Mouse (Mus musculus) midbrain, embryonic 15.5 days (tissue): ENCODE measurements at regions not wholly inside any gene's neighbourhood (a gene's known extent, or its start where the extent isn't known, plus 50 kb on each side); places are given as distances from the start of the nearest gene placed in this dataset.
A peak's percentile ranks its signal among the peaks of the same experiment; 100 is the strongest.
"Not testable (repeated sequence)": the region's sequence is repeated elsewhere in the genome, so short reads cannot be mapped to it uniquely, and the experiment has no call there.

Experiments used
- ATAC-seq: fragments of 200-750 bp; cut with Nextera tagmentation; replicated peaks from 2 replicates; pipeline ENCODE4 v1.8.0; 2017; ENCODE audit warnings: moderate TSS enrichment
- H3K27ac ChIP-seq: fragments of 300-500 bp; sonication (generic); 2 replicates; pipeline ENCODE4 v1.5.1; 2015; ENCODE audit warnings: mild to moderate bottlenecking, inconsistent platforms
- H3K27me3 ChIP-seq: fragments of 300-500 bp; sonication (generic); replicated peaks from 2 replicates; pipeline ENCODE4 v1.6.1; 2015; ENCODE audit warnings: inconsistent platforms
- H3K36me3 ChIP-seq: fragments of 300-500 bp; sonication (generic); replicated peaks from 2 replicates; pipeline ENCODE4 v1.6.1; 2015; ENCODE audit warnings: inconsistent platforms
- H3K4me1 ChIP-seq: fragments of 300-500 bp; sonication (generic); 2 replicates; pipeline ENCODE4 v1.6.1; 2015; ENCODE audit warnings: inconsistent platforms
- H3K4me2 ChIP-seq: fragments of 300-500 bp; sonication (generic); 2 replicates; pipeline ENCODE4 v1.6.1; 2015; ENCODE audit warnings: inconsistent platforms, mild to moderate bottlenecking, moderate library complexity
- H3K4me3 ChIP-seq: fragments of 300-500 bp; sonication (generic); 2 replicates; pipeline ENCODE4 v1.5.1; 2015; ENCODE audit warnings: mild to moderate bottlenecking, inconsistent platforms
- H3K9ac ChIP-seq: fragments of 300-500 bp; sonication (generic); 2 replicates; pipeline ENCODE4 v1.6.1; 2015; ENCODE audit warnings: mild to moderate bottlenecking, inconsistent platforms
- H3K9me3 ChIP-seq: fragments of 300-500 bp; sonication (generic); 2 replicates; pipeline ENCODE4 v1.6.1; 2016; ENCODE audit warnings: inconsistent platforms
- WGBS: fragments of 180-500 bp; shearing (Covaris S2); methylation state at CpG from one replicate; pipeline ENCODE4 v1.1.7; 2015; ENCODE audit warnings: mixed read lengths; 5-methylcytosine and 5-hydroxymethylcytosine counted together

DNA sequence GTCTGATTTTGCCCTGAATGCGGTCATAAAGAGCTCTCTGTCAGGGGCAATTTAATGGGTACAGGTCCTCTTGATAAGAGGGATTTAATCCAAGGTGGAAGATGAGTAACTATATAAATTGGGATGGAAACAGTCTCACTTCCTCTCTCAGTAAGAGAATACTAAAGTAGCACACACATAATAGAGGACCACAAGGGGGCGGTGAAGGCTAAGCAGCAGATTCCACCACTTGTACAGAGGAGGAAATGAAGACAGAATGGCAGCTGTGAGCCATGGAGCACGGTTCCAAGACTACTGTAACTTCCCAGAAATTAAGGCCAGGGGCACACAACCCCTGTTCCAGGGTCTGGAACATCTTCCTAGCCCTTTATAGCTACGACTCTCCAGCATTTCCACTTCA lies 262.6 kb upstream of the Ywhaq start:
- not testable (repeated sequence) for H3K27me3 ChIP-seq, H3K36me3 ChIP-seq, H3K4me1 ChIP-seq, ATAC-seq, H3K9ac ChIP-seq, H3K4me2 ChIP-seq, H3K9me3 ChIP-seq, H3K27ac ChIP-seq, H3K4me3 ChIP-seq
- WGBS = 42% methylated on average over 4 of the region's 4 CpGs

DNA sequence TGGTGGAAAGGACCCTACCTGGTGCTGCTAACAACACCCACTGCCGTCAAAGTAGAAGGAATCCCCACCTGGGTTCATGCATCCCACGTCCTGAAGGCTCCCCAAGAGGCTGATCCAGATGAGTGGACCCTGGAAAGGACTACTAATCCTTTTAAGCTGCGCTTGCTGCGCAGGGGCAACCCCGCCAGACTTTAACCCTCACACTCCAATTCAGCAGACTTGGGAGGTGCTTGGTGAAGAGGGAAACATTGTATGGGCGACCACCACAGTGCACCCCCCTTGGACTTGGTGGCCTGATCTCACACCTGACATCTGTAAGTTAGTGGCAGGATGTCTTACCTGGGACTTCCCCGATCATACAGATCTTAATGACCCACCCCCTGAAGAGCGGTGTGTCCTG lies 231.9 kb upstream of the Ywhaq start:
- H3K4me1 ChIP-seq, H3K4me2 ChIP-seq, ATAC-seq, H3K27ac ChIP-seq, H3K4me3 ChIP-seq, H3K36me3 ChIP-seq, H3K27me3 ChIP-seq, H3K9ac ChIP-seq: not testable (repeated sequence)
- H3K9me3 ChIP-seq = peaks cover 25% of the 10 kb centered on the region
- 84% methylated on average over 8 of the region's 8 CpGs for WGBS

DNA sequence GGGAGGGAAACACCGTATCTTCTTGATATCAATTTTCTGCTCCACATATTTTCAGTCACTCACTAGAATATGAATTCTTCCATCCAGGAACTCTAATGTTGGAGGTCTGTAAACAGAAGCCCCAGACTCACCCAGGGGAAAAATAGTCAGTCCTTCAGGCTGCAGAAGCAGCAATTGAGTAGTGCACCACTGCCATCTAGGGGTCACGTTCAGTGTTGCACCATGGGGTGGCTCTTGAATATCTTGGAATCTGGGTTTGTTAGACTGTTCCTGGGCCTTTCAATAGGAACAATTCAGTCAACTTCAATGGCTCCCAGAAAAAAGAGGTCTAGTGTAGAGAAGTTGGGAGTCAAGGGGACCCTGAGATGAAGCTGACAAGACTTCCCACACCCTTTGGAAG lies 196.3 kb upstream of the Ywhaq start:
- H3K27me3 ChIP-seq, H3K9ac ChIP-seq, H3K4me1 ChIP-seq, ATAC-seq, H3K36me3 ChIP-seq, H3K4me3 ChIP-seq, H3K4me2 ChIP-seq, H3K9me3 ChIP-seq, H3K27ac ChIP-seq: not testable (repeated sequence)
- 13% methylated on average over 2 of the region's 2 CpGs for WGBS

DNA sequence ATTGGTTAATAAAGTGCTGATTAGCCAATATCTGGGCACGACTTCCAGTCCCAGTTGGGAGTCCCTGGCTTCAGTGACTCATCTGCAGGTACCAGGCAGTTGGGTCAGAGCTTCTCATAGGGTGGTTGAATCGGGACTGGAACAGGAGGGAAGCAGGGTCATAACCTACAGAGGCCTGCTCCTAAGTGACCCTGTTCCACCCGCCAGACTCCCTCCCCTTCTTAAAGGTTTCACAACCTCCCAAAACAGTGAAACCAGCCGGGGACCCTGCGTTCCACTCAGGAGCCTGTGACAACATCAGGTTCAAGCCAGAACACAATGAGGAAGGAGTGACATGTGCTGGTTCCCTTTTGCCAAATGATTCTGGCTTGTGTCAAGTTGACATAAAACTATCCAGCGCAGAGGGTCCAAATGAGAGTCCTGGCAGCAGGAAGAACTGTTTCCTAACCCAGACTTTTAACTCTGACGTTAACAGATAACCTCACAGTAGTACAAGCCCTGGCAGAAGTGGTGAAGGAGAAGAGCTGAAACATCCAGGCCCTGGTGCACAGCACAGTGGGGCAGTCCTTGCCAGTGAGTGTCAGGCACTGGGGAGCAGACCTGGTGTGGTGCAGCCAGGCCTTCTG lies 151.1 kb upstream of the Ywhaq start:
- no peaks in the 10 kb centered on the region for H3K27me3 ChIP-seq
- H3K9me3 ChIP-seq = no peaks in the 10 kb centered on the region
- no peak overlapping the region for H3K4me3 ChIP-seq
- no peaks in the 10 kb centered on the region for H3K36me3 ChIP-seq
- H3K27ac ChIP-seq = no peak overlapping the region
- H3K4me1 ChIP-seq = no peaks in the 10 kb centered on the region
- no peak overlapping the region for H3K9ac ChIP-seq
- 81% methylated on average over 7 of the region's 7 CpGs for WGBS
- no peak for ATAC-seq
- H3K4me2 ChIP-seq = no peak overlapping the region

DNA sequence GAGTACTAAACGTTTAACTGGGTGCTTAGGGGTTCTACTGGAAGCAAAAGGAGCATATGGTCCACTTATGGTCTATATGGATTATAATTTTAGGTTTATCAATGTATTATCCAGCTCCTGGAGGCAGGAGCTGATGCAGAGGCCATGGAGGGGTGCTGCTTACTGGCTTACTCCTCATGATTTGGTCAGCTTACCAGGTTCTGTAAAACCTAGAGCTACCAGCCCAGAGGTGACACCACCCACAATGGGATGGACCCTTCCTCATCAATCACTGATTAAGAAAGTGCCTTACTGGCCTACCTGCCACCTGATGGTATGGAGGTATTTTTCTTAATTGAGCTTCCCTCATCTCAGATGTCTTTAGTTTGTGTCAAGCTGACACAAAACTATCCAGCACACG lies 126.5 kb upstream of the Ywhaq start:
- ATAC-seq = 0 out of 2 replicates have a peak, but pooled peaks have one; percentile 14
- not testable (repeated sequence) for H3K27me3 ChIP-seq, H3K9me3 ChIP-seq, H3K9ac ChIP-seq, H3K4me3 ChIP-seq, H3K36me3 ChIP-seq, H3K4me1 ChIP-seq, H3K27ac ChIP-seq
- 0 out of 2 replicates have a peak overlapping the region, but pooled peaks have one; percentile 73 for H3K4me2 ChIP-seq
- WGBS = 45% methylated on average over 2 of the region's 2 CpGs

DNA sequence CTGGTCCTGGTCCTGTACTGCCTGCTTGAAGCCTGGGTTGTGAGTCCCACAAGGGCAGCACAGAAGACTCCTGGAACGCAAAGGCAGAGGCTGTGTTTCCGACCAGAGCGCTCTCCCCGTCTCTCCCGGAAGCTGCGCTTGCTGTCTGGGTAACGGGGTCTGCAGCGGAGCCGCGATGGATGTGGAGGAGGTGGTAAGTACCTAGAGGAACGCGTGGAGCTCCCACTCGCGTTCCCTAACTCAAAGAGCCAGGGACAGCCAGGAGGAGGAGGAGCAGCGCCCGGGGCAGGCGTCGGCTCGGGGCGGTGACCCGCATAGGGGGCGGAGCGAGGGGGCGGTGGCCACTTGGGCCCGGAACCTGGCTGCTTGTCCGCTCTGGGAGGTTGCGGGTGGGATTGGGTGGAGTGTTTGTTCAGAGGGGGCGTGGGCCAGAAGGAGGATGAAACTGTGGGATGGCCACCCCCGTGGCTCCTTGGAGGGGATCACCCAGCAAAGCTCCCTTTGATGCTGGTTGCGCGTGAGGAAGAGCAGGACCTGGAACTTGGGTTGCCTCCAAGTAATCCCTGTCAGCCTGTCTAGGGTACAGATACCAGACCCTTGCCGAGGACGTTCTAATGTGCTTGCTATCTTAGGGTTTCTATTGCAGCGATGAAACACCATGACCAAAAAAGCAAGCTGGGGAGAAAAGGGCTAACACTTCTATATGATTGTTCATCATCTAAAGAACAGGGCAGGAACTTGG lies 125.9 kb upstream of the Ywhaq start:
- Histone ChIP-seq H3K9ac (peak overlapping the region; percentile 45), H3K4me2 (peak overlapping the region; percentile 73), H3K4me3 (peak overlapping the region; percentile 46)
- H3K27me3 ChIP-seq, H3K27ac ChIP-seq, H3K36me3 ChIP-seq, H3K9me3 ChIP-seq, H3K4me1 ChIP-seq: not testable (repeated sequence)
- peak; percentile 92 for ATAC-seq
- WGBS = 5% methylated on average over 34 of the region's 34 CpGs

DNA sequence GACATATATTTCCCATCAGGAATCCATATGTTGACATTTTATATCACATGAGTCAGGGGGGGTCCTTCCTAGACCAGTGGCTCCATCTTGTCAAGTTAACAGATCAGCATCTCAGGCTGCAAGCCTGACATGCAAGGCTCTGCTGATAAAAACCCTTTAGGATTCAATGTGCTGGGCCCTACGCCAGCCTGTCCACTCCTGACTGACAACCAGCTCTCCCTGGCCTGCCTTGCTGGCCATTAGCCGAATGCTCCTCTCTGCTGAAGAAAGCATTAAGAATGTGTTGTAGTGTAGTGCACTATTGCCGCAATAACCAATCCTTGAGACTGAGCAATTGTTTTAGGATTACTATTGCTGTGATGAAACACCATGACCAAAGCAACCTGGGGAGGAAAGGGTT lies 114.3 kb upstream of the Ywhaq start:
- 87% methylated on average over 3 of the region's 3 CpGs for WGBS
- Histone ChIP-seq H3K27ac (no peak overlapping the region), H3K9me3 (no peaks in the 10 kb centered on the region), H3K4me3 (no peak overlapping the region), H3K27me3 (no peaks in the 10 kb centered on the region), H3K4me1 (no peaks in the 10 kb centered on the region), H3K9ac (no peak overlapping the region), H3K4me2 (no peak overlapping the region), H3K36me3 (no peaks in the 10 kb centered on the region)
- no peak for ATAC-seq

DNA sequence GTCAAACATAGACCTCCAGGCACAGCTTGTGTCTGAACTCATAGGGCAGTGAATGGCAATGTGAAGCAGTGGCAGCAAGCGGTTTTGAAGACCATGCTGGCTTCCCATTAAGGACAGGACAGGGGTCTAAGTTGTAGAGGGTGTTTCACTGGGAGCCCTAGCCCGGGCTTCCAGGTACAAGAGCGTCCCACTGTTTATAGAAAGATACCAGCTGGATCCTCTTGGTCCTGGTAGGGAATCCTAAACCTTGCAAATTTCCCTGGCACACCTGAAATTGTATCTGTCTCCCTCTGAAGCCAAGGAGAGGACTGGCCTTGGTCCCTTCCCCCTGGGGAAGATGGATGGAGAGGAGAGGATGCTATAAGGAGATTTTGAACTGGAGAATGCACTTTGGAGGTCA lies 111.9 kb upstream of the Ywhaq start:
- H3K9me3 ChIP-seq, H3K4me3 ChIP-seq, H3K36me3 ChIP-seq, H3K9ac ChIP-seq, ATAC-seq, H3K27ac ChIP-seq, H3K4me1 ChIP-seq, H3K27me3 ChIP-seq, H3K4me2 ChIP-seq: not testable (repeated sequence)
- 83% methylated on average over 3 of the region's 3 CpGs for WGBS

DNA sequence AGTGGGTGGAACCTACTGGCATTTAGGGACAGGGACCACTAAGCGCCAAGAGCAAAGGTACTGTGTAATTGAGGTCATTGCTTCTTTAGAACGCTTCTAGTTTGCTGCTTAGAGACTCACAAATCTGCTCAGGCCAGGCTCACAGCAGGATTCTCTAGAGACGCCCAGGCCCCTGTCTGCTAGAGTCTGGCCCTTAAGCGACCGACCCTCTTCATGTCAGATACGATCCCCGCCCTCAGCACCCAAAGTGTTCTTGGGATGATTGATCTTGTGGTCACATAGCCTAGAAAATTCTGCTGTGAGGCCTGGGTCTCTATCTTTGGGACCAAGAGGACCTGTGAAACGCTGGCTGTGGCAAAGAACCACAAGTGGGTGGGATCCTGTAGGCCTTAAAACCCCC lies 109.9 kb upstream of the Ywhaq start:
- not testable (repeated sequence) for ATAC-seq, H3K4me3 ChIP-seq, H3K27ac ChIP-seq, H3K9me3 ChIP-seq, H3K27me3 ChIP-seq, H3K4me1 ChIP-seq, H3K4me2 ChIP-seq, H3K9ac ChIP-seq, H3K36me3 ChIP-seq
- 84% methylated on average over 8 of the region's 8 CpGs for WGBS

DNA sequence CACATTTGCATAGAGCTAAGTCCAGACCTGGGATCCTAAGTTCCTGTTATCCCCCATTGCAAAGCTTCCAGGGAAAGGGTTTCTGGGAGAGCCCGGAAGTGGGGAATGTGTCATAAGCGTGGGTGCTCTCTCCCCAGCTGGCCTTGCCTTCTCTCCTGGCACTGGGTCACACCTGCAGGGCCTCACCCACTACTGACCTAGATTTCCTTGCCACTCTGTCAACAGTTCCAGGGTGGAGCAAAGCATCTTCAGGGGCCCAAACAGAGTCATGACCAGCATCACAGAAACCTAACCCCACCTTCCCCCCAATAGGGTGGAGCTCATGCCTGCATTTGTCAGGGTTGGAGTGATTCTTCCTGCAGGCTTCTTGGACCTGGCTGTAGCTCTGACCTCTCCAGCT lies 109.5 kb upstream of the Ywhaq start:
- WGBS = 100% methylated on average over 2 of the region's 2 CpGs
- H3K4me2 ChIP-seq, H3K27ac ChIP-seq, H3K36me3 ChIP-seq, H3K27me3 ChIP-seq, ATAC-seq, H3K9ac ChIP-seq, H3K9me3 ChIP-seq, H3K4me3 ChIP-seq, H3K4me1 ChIP-seq: not testable (repeated sequence)

DNA sequence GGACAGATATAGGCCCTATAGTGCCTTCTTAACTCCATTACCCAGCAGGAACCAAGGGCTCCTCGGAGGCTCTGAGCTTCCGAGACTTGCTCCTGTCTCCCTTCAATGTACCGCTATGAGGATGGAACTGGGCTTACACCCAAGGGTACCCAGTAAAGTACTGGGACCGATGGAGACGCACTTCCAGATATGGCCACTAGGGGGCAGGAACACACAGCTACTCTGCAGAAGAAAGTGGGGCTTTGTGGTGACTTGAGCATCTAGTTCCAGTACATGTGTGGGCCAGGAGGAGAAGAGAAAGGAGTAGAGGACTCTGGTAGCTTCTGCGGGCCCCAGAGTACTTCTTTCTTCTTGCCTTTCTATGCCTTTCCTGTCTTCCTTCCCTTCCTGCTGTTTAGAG lies 108.1 kb upstream of the Ywhaq start:
- not testable (repeated sequence) for H3K36me3 ChIP-seq, H3K4me3 ChIP-seq, H3K4me1 ChIP-seq, H3K9ac ChIP-seq, H3K9me3 ChIP-seq, H3K27me3 ChIP-seq, ATAC-seq, H3K27ac ChIP-seq, H3K4me2 ChIP-seq
- 35% methylated on average over 6 of the region's 6 CpGs for WGBS

DNA sequence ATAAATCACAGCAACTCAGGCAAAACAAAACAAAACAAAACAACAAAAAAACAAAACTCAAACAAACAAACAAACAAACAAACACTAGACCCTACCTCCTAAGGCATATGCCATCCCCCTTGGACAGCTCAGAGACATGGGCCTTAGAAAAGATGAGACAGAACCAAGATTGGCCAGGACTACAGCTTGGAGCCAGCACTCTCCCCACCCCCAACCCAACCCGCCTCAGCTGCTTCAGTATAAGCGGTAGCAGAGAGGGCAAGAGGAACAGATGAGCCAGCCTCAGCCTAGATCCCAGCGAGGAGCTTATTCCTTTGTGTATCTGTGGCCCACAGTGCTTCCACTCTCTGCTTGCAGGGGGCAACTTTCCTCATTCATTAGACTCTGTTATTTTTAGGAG lies 105.2 kb upstream of the Ywhaq start:
- Histone ChIP-seq H3K27ac (no peak overlapping the region), H3K9me3 (no peaks in the 10 kb centered on the region), H3K36me3 (no peaks in the 10 kb centered on the region), H3K4me2 (no peak overlapping the region), H3K27me3 (no peaks in the 10 kb centered on the region), H3K9ac (no peak overlapping the region), H3K4me1 (peaks cover 4% of the 10 kb centered on the region; the same call in 1 of the 2 replicates), H3K4me3 (no peak overlapping the region)
- 37% methylated on average over 3 of the region's 3 CpGs for WGBS
- no peak for ATAC-seq

DNA sequence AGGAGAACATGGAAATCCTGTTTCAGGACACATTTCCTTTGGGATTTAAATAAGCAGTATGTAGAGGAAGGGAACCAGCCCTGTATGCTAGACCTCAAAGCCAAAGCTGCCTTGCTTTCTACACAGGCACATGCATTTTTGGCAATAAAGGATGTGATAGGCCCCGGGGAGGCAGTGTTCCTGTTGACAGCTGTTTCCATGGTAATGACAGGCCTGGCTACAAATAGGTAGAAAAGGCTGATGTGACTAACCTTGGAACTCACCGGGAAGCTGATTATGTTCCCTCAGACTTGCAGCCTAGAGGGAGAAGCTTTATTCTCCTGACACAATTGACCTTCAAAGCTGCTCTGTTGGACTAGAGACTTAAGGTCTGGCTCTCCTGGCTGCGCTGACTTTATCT lies 101.6 kb upstream of the Ywhaq start:
- Histone ChIP-seq H3K27me3 (no peaks in the 10 kb centered on the region), H3K4me2 (no peak overlapping the region), H3K36me3 (no peaks in the 10 kb centered on the region), H3K4me3 (no peak overlapping the region), H3K27ac (no peak overlapping the region), H3K9me3 (no peaks in the 10 kb centered on the region; the same call in 1 of the 2 replicates), H3K4me1 (peaks cover 4% of the 10 kb centered on the region; the same call in 1 of the 2 replicates), H3K9ac (no peak overlapping the region)
- WGBS = 30% methylated on average over 3 of the region's 3 CpGs
- 0 out of 2 replicates have a peak, but pooled peaks have one; percentile 37 for ATAC-seq
